Mouse (Mus musculus) cerebellum, adult 2 months (tissue): ENCODE data around the gene Rasal2.

ENCODE experiments used
- CTCF ChIP-seq: fragments of 200-500 bp; IDR thresholded peaks from 2 replicates; pipeline ENCODE4 v1.5.1; 2011; ENCODE audit warnings: low read depth, mild to moderate bottlenecking, control low read depth, low read length, moderate library complexity, borderline replicate concordance; ENCODE audit not compliant: insufficient read depth
- POLR2A ChIP-seq: fragments of 200-500 bp; IDR thresholded peaks from 2 replicates; pipeline ENCODE4 v1.6.1; 2011; ENCODE audit warnings: low read length, control low read depth, borderline replicate concordance; ENCODE audit not compliant: insufficient read depth

DNA sequence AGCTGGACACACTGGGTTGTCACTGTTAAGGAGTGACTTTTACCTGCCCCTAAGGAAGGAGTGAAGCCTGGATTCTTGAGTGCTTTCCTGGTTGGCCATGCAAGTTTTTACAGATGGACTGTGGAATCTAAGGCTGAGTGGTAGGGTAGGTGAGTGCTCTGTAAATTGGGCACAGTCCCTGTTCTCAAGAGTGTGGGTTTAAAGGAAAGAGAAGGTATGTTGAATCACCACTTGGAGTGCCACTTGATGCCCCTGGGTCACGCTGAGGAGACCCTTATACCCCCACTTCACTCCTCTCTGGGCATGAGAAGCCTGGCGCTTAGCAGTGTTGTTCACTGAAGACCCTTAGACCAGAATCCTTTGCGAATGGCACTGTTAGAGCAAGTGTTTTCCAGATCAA lies 295.0 kb downstream of the Rasal2 start:
- TF ChIP-seq CTCF (no peak), POLR2A (no peak)
